Mouse (Mus musculus) heart, embryonic 13.5 days (tissue): ENCODE data around the gene Relt. TPM values are rescaled to one million over a fixed set of nuclear protein-coding genes. Genes with fewer than 3 reads are reported as not detected.

Experiments
- ATAC-seq: fragments of 200-750 bp; cut with Nextera tagmentation; 2 replicates; pipeline ENCODE4 v1.8.0; 2017; ENCODE audit warnings: moderate TSS enrichment; ENCODE audit not compliant: insufficient number of reproducible peaks, low FRiP score, low TSS enrichment; ENCODE audit errors: extremely low read depth
- H3K27ac ChIP-seq: fragments of 300-500 bp; sonication (generic); replicated peaks from 2 replicates; pipeline ENCODE4 v1.5.1; 2015; ENCODE audit warnings: moderate library complexity, mild to moderate bottlenecking, inconsistent platforms
- H3K27me3 ChIP-seq: fragments of 300-500 bp; sonication (generic); replicated peaks from 2 replicates; pipeline ENCODE4 v1.6.1; 2015; ENCODE audit warnings: mild to moderate bottlenecking, inconsistent platforms
- H3K36me3 ChIP-seq: fragments of 300-500 bp; sonication (generic); 2 replicates; pipeline ENCODE4 v1.6.1; 2015; ENCODE audit warnings: mild to moderate bottlenecking, inconsistent platforms
- H3K4me1 ChIP-seq: fragments of 300-500 bp; sonication (generic); 2 replicates; pipeline ENCODE4 v1.6.1; 2015; ENCODE audit warnings: inconsistent platforms
- H3K4me2 ChIP-seq: fragments of 300-500 bp; sonication (generic); 2 replicates; pipeline ENCODE4 v1.6.1; 2015; ENCODE audit warnings: inconsistent platforms, mild to moderate bottlenecking, moderate library complexity
- H3K4me3 ChIP-seq: fragments of 300-500 bp; sonication (generic); 2 replicates; pipeline ENCODE4 v1.5.1; 2015; ENCODE audit warnings: moderate library complexity, mild to moderate bottlenecking, inconsistent platforms
- H3K9ac ChIP-seq: fragments of 300-500 bp; sonication (generic); 2 replicates; pipeline ENCODE4 v1.6.1; 2015; ENCODE audit warnings: inconsistent platforms, mild to moderate bottlenecking, moderate library complexity
- H3K9me3 ChIP-seq: fragments of 300-500 bp; sonication (generic); 2 replicates; pipeline ENCODE4 v1.6.1; 2016; ENCODE audit warnings: inconsistent platforms
- WGBS: fragments of 180-500 bp; shearing (Covaris S2); methylation state at CpG from one replicate; pipeline ENCODE4 v1.1.7; 2015; ENCODE audit warnings: mixed read lengths; 5-methylcytosine and 5-hydroxymethylcytosine counted together
- polyA plus RNA-seq: library from polyadenylated mRNA; unstranded; fragments of >200 nt; fragmentation: Nextera tagmentation; extraction: Ambion mirVana; gene quantifications from 2 replicates; pipeline ENCODE4 v1.2.1, GENCODE M21; 2015

Relt gene
- polyA plus RNA-seq, 1 experiment from 2014 or later: 2.9 TPM

DNA sequence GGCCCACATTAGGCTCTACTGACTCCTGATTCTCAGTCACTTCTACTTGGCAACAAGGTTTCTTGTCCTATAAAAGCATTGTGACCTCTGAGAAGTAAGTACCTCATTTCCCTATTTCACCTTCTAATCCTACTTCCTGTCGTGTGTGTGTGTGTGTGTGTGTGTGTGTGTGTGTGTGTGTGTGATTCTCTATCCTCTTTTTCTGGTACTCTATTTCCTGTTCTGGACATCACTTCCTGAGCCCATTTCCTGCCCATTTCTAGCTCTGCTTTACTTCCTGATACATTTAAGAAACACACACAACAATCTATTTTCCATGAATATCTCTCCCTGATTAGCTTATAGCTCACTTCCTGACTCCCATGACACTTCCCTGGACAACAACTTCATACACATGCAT lies 12.6 kb upstream of the Relt start:
- no peaks in the 10 kb centered on the region for H3K9me3 ChIP-seq
- ATAC-seq: no peak
- H3K4me3 ChIP-seq: no peak overlapping the region
- no peaks in the 10 kb centered on the region for H3K27me3 ChIP-seq
- peak overlapping the region; percentile 68 for H3K27ac ChIP-seq
- peaks cover 29% of the 10 kb centered on the region for H3K4me1 ChIP-seq
- no peak overlapping the region for H3K9ac ChIP-seq
- 76% methylated on average over 1 of the region's 1 CpGs for WGBS
- peaks cover 98% of the 10 kb centered on the region for H3K36me3 ChIP-seq
- H3K4me2 ChIP-seq: no peak overlapping the region

DNA sequence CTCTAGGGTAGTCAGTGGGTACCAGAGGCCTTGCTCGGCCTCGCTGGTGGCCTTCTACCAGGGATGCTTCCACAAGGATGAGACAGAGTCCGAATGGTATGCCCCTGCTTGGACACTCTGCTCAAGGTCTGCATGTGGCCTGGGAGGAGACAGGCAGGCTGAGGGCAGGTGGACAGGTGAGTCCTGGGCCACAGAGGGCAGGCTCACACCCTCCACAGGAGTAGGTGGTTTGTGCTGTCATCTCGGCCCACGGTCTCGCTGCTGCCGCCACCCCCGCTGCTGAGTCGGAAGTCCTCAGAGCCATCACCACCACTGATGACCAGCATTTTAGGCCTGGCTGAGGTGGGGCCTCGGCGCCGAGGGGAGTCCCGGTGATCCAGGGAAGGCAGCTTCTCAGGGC lies 10.0 kb upstream of the Relt start:
- Histone ChIP-seq H3K4me3 (no peak overlapping the region), H3K27me3 (no peaks in the 10 kb centered on the region), H3K4me1 (peaks cover 51% of the 10 kb centered on the region), H3K4me2 (no peak overlapping the region), H3K9ac (no peak overlapping the region), H3K9me3 (no peaks in the 10 kb centered on the region), H3K27ac (no peak overlapping the region), H3K36me3 (peaks cover 74% of the 10 kb centered on the region)
- 90% methylated on average over 13 of the region's 13 CpGs for WGBS
- ATAC-seq: no peak

DNA sequence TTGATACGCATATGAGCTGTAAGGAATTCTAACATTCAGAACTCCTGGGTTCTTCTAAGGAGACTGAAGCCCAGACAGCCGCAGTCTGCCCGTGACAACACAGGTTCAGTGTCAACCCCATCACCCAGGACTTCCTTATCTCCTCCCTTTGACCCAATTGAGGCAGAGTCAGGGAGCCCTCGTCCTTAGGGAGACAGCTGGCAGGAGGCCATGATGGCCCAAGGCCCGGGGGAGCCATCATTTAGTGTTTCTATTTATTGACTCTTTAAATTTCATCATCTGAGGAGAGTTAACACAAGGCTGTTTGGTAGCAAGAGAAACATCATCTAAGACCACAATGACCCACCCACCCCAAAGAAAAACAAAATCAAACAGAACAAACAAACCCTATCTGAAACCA lies 8.6 kb upstream of the Relt start:
- Histone ChIP-seq H3K9ac (no peak overlapping the region), H3K27ac (no peak overlapping the region), H3K4me2 (no peak overlapping the region), H3K9me3 (no peaks in the 10 kb centered on the region), H3K36me3 (peaks cover 60% of the 10 kb centered on the region), H3K4me1 (peaks cover 51% of the 10 kb centered on the region), H3K27me3 (no peaks in the 10 kb centered on the region), H3K4me3 (no peak overlapping the region)
- 56% methylated on average over 5 of the region's 5 CpGs for WGBS
- ATAC-seq: no peak

DNA sequence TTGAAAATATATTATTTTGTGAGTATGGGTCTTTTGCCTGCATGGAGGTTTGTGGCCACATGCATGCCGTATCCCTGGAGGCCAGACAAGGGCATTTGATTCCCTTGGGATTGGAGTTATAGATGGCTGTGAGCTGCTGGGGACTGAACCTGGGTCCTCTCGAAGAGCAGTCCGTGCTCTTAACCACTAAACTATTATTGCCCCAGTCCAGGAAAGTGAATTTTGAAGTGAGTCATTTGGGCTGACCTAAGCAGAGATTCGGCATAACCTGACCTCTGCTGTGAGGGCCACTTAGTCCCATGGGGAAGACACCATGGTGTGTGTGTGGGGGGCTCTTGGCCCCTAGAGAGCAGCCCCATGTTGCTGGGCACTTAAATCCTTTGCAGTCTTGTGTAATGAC lies 8.1 kb upstream of the Relt start:
- H3K36me3 ChIP-seq: peaks cover 55% of the 10 kb centered on the region
- H3K4me3 ChIP-seq: no peak overlapping the region
- no peaks in the 10 kb centered on the region for H3K27me3 ChIP-seq
- no peak overlapping the region for H3K4me2 ChIP-seq
- no peak for ATAC-seq
- H3K9ac ChIP-seq: no peak overlapping the region
- H3K27ac ChIP-seq: no peak overlapping the region
- H3K9me3 ChIP-seq: no peaks in the 10 kb centered on the region
- H3K4me1 ChIP-seq: peaks cover 51% of the 10 kb centered on the region
- WGBS: 83% methylated on average over 4 of the region's 4 CpGs

DNA sequence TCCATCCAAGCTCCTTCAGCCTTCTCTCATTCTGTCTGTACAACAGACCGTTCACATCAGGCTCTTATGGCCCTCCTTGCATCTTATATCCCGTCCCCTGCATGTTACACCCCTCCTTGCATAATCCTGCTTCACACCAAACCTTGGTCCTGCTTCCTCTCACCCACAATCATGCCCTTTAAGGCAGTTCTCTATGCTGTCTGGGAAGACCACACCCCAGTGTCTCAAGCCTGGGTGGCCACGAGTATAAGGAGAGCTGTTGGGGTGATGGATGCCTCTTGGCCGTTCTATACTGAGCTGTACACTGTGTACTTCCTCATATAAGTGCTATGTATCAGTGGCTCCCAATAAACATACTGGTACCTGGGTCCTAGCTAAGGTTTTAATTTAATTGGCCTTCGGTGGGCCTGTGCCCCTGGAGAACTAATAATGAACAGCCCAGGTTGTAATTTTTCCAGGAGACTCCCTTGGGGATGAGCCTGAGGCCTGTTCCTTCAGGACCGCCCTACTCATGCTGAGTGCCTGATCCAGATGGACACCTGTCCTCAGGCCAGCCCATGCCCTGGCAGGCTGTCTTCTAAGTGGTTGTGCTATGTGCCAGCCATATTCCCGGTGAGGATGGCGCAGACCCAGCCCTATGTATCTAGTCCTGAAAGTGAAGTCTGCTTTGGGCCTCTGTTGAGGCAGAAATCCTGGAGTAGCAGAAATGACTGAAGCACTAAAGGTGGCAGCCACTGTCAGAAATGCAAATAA lies 6.8 kb upstream of the Relt start:
- H3K4me3 ChIP-seq: no peak overlapping the region

DNA sequence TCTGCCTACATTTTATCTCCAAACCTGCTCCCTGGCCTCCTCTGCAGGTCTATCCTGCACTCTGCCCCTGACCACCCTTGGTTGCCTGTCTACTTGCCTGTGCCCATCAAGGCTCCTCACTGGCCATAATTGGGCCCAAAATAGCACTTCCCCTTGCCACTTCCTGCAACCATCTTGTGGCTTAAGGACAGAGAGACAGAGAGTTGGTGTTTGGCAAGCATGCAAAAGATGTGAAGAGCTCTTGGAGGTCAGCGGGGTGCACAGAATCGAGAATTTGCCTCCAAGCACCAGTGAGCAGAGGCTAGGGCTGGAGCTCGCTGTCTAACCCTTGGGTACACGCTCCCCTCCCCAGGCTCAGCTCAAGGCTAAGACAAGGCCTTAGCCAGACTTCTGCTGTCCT lies 5.3 kb upstream of the Relt start:
- H3K27me3 ChIP-seq: no peaks in the 10 kb centered on the region
- peaks cover 28% of the 10 kb centered on the region for H3K36me3 ChIP-seq
- H3K4me1 ChIP-seq: peaks cover 41% of the 10 kb centered on the region
- ATAC-seq: no peak
- H3K4me2 ChIP-seq: no peak overlapping the region
- H3K9me3 ChIP-seq: no peaks in the 10 kb centered on the region
- peak overlapping the region; percentile 20; the same call in 1 of the 2 replicates for H3K9ac ChIP-seq
- WGBS: 53% methylated on average over 4 of the region's 4 CpGs
- no peak overlapping the region for H3K4me3 ChIP-seq
- H3K27ac ChIP-seq: peak overlapping the region; percentile 31; the same call in 1 of the 2 replicates

More for the DNA sequence above, 6.8 kb upstream of the Relt start:
- Histone ChIP-seq H3K4me2 (no peak overlapping the region), H3K27ac (0 out of 2 replicates have a peak overlapping the region, but pooled peaks have one; percentile 9), H3K9me3 (no peaks in the 10 kb centered on the region), H3K4me1 (peaks cover 42% of the 10 kb centered on the region), H3K27me3 (no peaks in the 10 kb centered on the region), H3K36me3 (peaks cover 43% of the 10 kb centered on the region), H3K9ac (0 out of 2 replicates have a peak overlapping the region, but pooled peaks have one; percentile 12)
- 79% methylated on average over 8 of the region's 8 CpGs for WGBS
- no peak for ATAC-seq

DNA sequence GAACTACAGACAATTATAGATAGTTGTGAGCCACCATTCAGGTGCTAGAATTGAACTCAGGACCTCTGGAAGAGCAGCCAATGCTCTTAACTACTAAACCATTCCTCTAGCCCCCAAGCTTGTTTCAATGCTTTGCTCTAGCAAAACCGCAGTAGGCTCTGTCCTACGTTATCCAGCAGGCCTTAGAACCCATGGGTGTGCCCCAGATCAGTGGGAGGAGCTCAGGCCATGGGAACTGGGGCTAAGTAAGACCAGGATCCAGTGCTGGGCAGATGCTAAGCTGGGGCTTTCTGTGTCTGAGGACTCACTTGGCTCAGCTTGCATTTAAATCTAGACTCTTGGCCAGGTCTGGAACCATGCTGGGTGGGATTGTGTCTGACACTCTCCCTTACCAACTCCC lies 4.3 kb upstream of the Relt start:
- Histone ChIP-seq H3K36me3 (peaks cover 18% of the 10 kb centered on the region), H3K9ac (no peak overlapping the region), H3K27me3 (no peaks in the 10 kb centered on the region), H3K27ac (no peak overlapping the region), H3K4me3 (no peak overlapping the region), H3K4me1 (peaks cover 38% of the 10 kb centered on the region), H3K4me2 (no peak overlapping the region), H3K9me3 (no peaks in the 10 kb centered on the region)
- WGBS: 46% methylated on average over 2 of the region's 2 CpGs
- ATAC-seq: no peak

DNA sequence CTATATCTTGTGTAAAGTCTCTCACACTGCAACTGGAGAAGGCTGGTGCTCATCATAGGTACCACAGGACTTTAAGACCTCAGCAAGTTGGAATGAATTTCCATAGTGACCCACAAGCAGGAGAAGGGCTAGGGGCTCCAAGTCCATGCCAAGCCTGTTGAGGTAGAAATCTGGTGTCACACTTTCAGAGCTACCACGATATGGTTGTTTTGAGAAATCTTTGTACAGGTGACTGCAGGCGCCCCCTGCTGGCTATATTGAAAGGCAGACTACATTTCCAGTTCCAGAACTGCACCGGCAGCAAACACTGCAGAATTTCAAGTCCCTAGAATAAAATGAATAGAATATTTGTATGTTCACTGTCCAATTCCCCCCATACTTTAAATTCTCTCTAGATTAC lies 3.4 kb upstream of the Relt start:
- WGBS: 12% methylated on average over 3 of the region's 3 CpGs
- H3K9ac ChIP-seq: no peak overlapping the region
- no peak for ATAC-seq

DNA sequence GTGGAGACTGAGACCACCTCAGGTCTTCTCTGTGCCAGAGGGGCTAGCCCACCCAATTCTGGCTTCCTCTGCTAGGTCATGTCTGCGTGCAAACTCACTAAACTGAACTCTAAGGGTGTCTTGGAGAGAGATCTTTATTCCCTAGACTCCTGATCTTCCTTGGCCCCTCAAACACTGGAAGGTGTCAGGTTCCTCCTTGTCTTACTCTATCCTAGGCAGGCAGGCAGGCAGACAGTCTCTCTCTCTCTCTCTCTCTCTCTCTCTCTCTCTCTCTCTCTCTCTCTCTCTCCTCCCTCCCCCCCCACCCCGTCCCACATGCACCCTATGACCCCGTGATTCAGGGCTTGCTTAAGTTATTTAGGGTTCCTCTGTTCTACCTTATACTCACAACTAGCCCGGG lies 893 bp downstream of the Relt start:
- H3K36me3 ChIP-seq: no peaks in the 10 kb centered on the region
- H3K9ac ChIP-seq: peak overlapping the region; percentile 86
- H3K4me2 ChIP-seq: peak overlapping the region; percentile 98
- H3K9me3 ChIP-seq: no peaks in the 10 kb centered on the region
- H3K4me1 ChIP-seq: peaks cover 41% of the 10 kb centered on the region
- peak overlapping the region; percentile 80 for H3K27ac ChIP-seq
- ATAC-seq: no peak
- H3K27me3 ChIP-seq: no peaks in the 10 kb centered on the region
- 6% methylated on average over 4 of the region's 4 CpGs for WGBS
- H3K4me3 ChIP-seq: peak overlapping the region; percentile 73

More for the DNA sequence above, 3.4 kb upstream of the Relt start:
- Histone ChIP-seq H3K4me1 (peaks cover 38% of the 10 kb centered on the region), H3K4me2 (no peak overlapping the region), H3K4me3 (no peak overlapping the region), H3K27me3 (no peaks in the 10 kb centered on the region), H3K36me3 (peaks cover 10% of the 10 kb centered on the region), H3K27ac (no peak overlapping the region), H3K9me3 (no peaks in the 10 kb centered on the region)

DNA sequence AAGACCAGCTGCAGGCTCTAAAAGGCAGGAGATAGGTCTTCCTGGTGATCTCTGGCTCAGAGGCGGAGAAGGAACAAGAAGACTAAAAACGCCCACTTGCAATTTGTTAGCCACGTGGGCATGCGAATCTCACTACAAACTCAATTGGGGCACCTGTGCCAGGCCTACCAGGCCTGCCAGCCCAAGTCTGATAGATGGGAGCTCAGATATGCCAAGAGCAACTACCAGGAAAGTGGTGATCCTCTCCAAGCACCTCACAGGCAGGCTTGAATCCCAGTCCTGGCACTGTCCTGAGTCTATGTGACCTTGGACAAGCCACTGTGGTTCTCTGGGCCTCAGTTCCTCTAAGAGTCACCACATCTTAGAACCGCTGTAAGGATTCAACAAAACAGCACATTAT lies 2.0 kb downstream of the Relt start:
- Histone ChIP-seq H3K27me3 (no peaks in the 10 kb centered on the region), H3K27ac (no peak overlapping the region), H3K36me3 (no peaks in the 10 kb centered on the region), H3K9ac (no peak overlapping the region), H3K9me3 (no peaks in the 10 kb centered on the region), H3K4me1 (peaks cover 40% of the 10 kb centered on the region), H3K4me2 (no peak overlapping the region), H3K4me3 (no peak overlapping the region)
- ATAC-seq: no peak
- 89% methylated on average over 5 of the region's 5 CpGs for WGBS

DNA sequence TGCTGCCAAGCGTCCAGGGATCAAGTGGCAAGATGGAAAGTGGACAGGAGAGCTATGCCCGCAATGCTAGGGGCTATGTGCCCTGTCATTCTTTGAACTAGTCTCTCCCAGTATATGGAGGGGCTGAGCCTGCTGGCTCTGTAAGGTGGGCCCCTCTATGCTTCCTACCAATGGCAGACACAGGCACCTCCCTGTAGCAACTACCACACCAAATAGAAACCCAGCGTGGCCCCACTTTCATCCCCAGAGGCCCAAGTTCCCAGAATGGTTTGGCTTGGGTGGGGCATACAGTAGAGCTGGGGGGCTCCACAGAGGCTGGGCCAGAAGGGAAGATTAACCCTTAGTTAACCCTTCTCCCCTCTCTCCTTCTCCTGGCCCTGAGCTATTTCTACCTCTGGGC lies 2.8 kb downstream of the Relt start:
- no peaks in the 10 kb centered on the region for H3K9me3 ChIP-seq
- H3K9ac ChIP-seq: peak overlapping the region; percentile 24; the same call in 1 of the 2 replicates
- H3K36me3 ChIP-seq: no peaks in the 10 kb centered on the region
- no peak overlapping the region for H3K4me3 ChIP-seq
- no peaks in the 10 kb centered on the region for H3K27me3 ChIP-seq
- WGBS: 72% methylated on average over 3 of the region's 3 CpGs
- ATAC-seq: no peak
- H3K4me1 ChIP-seq: peaks cover 48% of the 10 kb centered on the region
- no peak overlapping the region for H3K27ac ChIP-seq
- H3K4me2 ChIP-seq: peak overlapping the region; percentile 18; the same call in 1 of the 2 replicates
